ENCODE assay signal across 15 mouse cellular contexts in genomic region chr15:87555811-87556210, GRCm38 (mm10).
"Had no signal": no experiment of that assay in that cellular context is flagged by ENCODE, and none has a peak within 500 bp of the region (broad histone marks: within the 10 kb centered on the region; RNA-seq: fewer than 3 reads in every experiment).

No protein-coding gene starts in this region.

- DNase-seq: cerebellum, adult 9-10 months; embryo, embryonic 11 days; forebrain, postnatal 0 days; gastrocnemius, adult 2 months; gastrocnemius, postnatal 10 days; gastrocnemius, postnatal 14 days; gastrocnemius, postnatal 25 days; gastrocnemius, postnatal 36 days; heart, adult 11 months; heart, adult 18-20 months; heart, adult 2 months had no signal

- ATAC-seq: forebrain, embryonic 13.5 days; forebrain, embryonic 14.5 days; forebrain, embryonic 15.5 days; forebrain, embryonic 16.5 days; forebrain, postnatal 0 days had no signal
